Mouse (Mus musculus): ENCODE results near the gene Gm960. TPM values are rescaled to one million over a fixed set of nuclear protein-coding genes. Genes with fewer than 3 reads are reported as not detected.

Gm960 gene
- polyA plus RNA-seq, 1 experiment from 2014 or later = 3.8 TPM

GRCm38 (mm10) chr19:4619461-4619860, 79.0 kb downstream of the Gm960 start:
- WGBS = 87% methylated on average over 10 of the region's 10 CpGs
- Histone ChIP-seq H3K9ac (replicated peaks) (no peak overlapping the region), H3K27ac (no peak overlapping the region), H3K9me3 (no peaks in the 10 kb centered on the region), H3K4me2 (replicated peaks) (no peak overlapping the region), H3K4me1 (replicated peaks) (peaks cover 16% of the 10 kb centered on the region), H3K36me3 (peaks cover 39% of the 10 kb centered on the region), H3K27me3 (0 out of 2 replicates have a peak, but pooled peaks cover 4% of the 10 kb centered on the region), H3K4me3 (replicated peaks) (no peak overlapping the region)
- ATAC-seq = no peak

GRCm38 (mm10) chr19:4618183-4618582, 80.3 kb downstream of the Gm960 start:
- H3K36me3 ChIP-seq = peaks cover 39% of the 10 kb centered on the region
- H3K27me3 ChIP-seq = 0 out of 2 replicates have a peak, but pooled peaks cover 4% of the 10 kb centered on the region
- H3K4me2 ChIP-seq (replicated peaks) = no peak overlapping the region
- H3K27ac ChIP-seq = no peak overlapping the region
- WGBS = 33% methylated on average over 18 of the region's 18 CpGs
- H3K4me3 ChIP-seq (replicated peaks) = no peak overlapping the region
- no peak for ATAC-seq
- H3K9ac ChIP-seq (replicated peaks) = no peak overlapping the region
- H3K9me3 ChIP-seq = no peaks in the 10 kb centered on the region
- H3K4me1 ChIP-seq (replicated peaks) = peaks cover 22% of the 10 kb centered on the region

- Histone ChIP-seq H3K27ac (no peak overlapping the region), H3K9ac (replicated peaks) (peak overlapping the region; percentile 100; the same call in 1 of the 2 replicates), H3K27me3 (0 out of 2 replicates have a peak, but pooled peaks cover 4% of the 10 kb centered on the region), H3K4me3 (replicated peaks) (peak overlapping the region; percentile 94), H3K4me1 (replicated peaks) (peaks cover 39% of the 10 kb centered on the region), H3K9me3 (no peaks in the 10 kb centered on the region), H3K36me3 (peaks cover 39% of the 10 kb centered on the region), H3K4me2 (replicated peaks) (peak overlapping the region; percentile 77)
- ATAC-seq = no peak
- WGBS = 57% methylated on average over 4 of the region's 4 CpGs
Measured at GRCm38 (mm10) chr19:4616546-4616945, 81.9 kb downstream of the Gm960 start.

GRCm38 (mm10) chr19:4615151-4616093, 83.0 kb downstream of the Gm960 start, which contains the start of gene Lrfn4:
Gene Lrfn4, minus strand, starts transcription at chr19:4615667.
- Histone ChIP-seq H3K9ac (replicated peaks) (peak within 1 kb of the TSS; percentile 100), H3K36me3 (peaks cover 39% of the 10 kb centered on the region), H3K9me3 (no peaks in the 10 kb centered on the region), H3K4me3 (replicated peaks) (peak within 1 kb of the TSS; percentile 94), H3K27me3 (0 out of 2 replicates have a peak, but pooled peaks cover 4% of the 10 kb centered on the region), H3K4me2 (replicated peaks) (peak within 1 kb of the TSS; percentile 77), H3K4me1 (replicated peaks) (peaks cover 41% of the 10 kb centered on the region), H3K27ac (peak within 1 kb of the TSS; percentile 95)
- WGBS = under 1% methylated on average over 48 of the region's 87 CpGs
- ATAC-seq = peak; percentile 95

- H3K4me1 ChIP-seq (replicated peaks) = peaks cover 41% of the 10 kb centered on the region
- H3K9me3 ChIP-seq = no peaks in the 10 kb centered on the region
- ATAC-seq = peak; percentile 7; the same call in 1 of the 2 replicates
- peaks cover 41% of the 10 kb centered on the region for H3K36me3 ChIP-seq
- peak overlapping the region; percentile 77 for H3K4me2 ChIP-seq (replicated peaks)
- H3K9ac ChIP-seq (replicated peaks) = peak overlapping the region; percentile 100
- H3K27ac ChIP-seq = peak overlapping the region; percentile 95
- H3K27me3 ChIP-seq = 0 out of 2 replicates have a peak, but pooled peaks cover 4% of the 10 kb centered on the region
- H3K4me3 ChIP-seq (replicated peaks) = peak overlapping the region; percentile 94
- 19% methylated on average over 42 of the region's 49 CpGs for WGBS
Measured at GRCm38 (mm10) chr19:4614305-4615150, 83.9 kb downstream of the Gm960 start.

- H3K36me3 ChIP-seq = peaks cover 41% of the 10 kb centered on the region
- H3K4me1 ChIP-seq (replicated peaks) = peaks cover 41% of the 10 kb centered on the region
- H3K27ac ChIP-seq = no peak overlapping the region
- H3K4me2 ChIP-seq (replicated peaks) = peak overlapping the region; percentile 77
- H3K4me3 ChIP-seq (replicated peaks) = peak overlapping the region; percentile 94
- no peaks in the 10 kb centered on the region for H3K9me3 ChIP-seq
- no peak for ATAC-seq
- peak overlapping the region; percentile 100; the same call in 1 of the 2 replicates for H3K9ac ChIP-seq (replicated peaks)
- H3K27me3 ChIP-seq = 0 out of 2 replicates have a peak, but pooled peaks cover 4% of the 10 kb centered on the region
- 90% methylated on average over 33 of the region's 33 CpGs for WGBS
Measured at GRCm38 (mm10) chr19:4613464-4614304, 84.8 kb downstream of the Gm960 start.

GRCm38 (mm10) chr19:4612181-4612961, 86.1 kb downstream of the Gm960 start:
- H3K4me2 ChIP-seq (replicated peaks) = peak overlapping the region; percentile 77; the same call in 1 of the 2 replicates
- no peaks in the 10 kb centered on the region for H3K9me3 ChIP-seq
- peak overlapping the region; percentile 48; the same call in 1 of the 2 replicates for H3K9ac ChIP-seq (replicated peaks)
- H3K4me3 ChIP-seq (replicated peaks) = no peak overlapping the region
- WGBS = 92% methylated on average over 19 of the region's 19 CpGs
- peaks cover 41% of the 10 kb centered on the region for H3K36me3 ChIP-seq
- no peak overlapping the region for H3K27ac ChIP-seq
- no peak for ATAC-seq
- 0 out of 2 replicates have a peak, but pooled peaks cover 4% of the 10 kb centered on the region for H3K27me3 ChIP-seq
- H3K4me1 ChIP-seq (replicated peaks) = peaks cover 41% of the 10 kb centered on the region

- Histone ChIP-seq H3K36me3 (peaks cover 41% of the 10 kb centered on the region), H3K9me3 (no peaks in the 10 kb centered on the region), H3K4me1 (replicated peaks) (peaks cover 34% of the 10 kb centered on the region), H3K27me3 (no peaks in the 10 kb centered on the region), H3K4me2 (replicated peaks) (no peak overlapping the region), H3K27ac (no peak overlapping the region), H3K9ac (replicated peaks) (no peak overlapping the region), H3K4me3 (replicated peaks) (no peak overlapping the region)
- 71% methylated on average over 4 of the region's 4 CpGs for WGBS
- no peak for ATAC-seq
Measured at GRCm38 (mm10) chr19:4610109-4610508, 88.4 kb downstream of the Gm960 start.

GRCm38 (mm10) chr19:4608511-4608910, 90.0 kb downstream of the Gm960 start:
- WGBS = 91% methylated on average over 4 of the region's 4 CpGs
- peaks cover 26% of the 10 kb centered on the region for H3K4me1 ChIP-seq (replicated peaks)
- no peaks in the 10 kb centered on the region for H3K27me3 ChIP-seq
- H3K36me3 ChIP-seq = peaks cover 36% of the 10 kb centered on the region
- no peak for ATAC-seq
- H3K4me2 ChIP-seq (replicated peaks) = no peak overlapping the region
- H3K27ac ChIP-seq = no peak overlapping the region
- no peak overlapping the region for H3K9ac ChIP-seq (replicated peaks)
- H3K4me3 ChIP-seq (replicated peaks) = no peak overlapping the region
- no peaks in the 10 kb centered on the region for H3K9me3 ChIP-seq

- Histone ChIP-seq H3K4me3 (replicated peaks) (no peak overlapping the region), H3K4me2 (replicated peaks) (no peak overlapping the region), H3K36me3 (peaks cover 25% of the 10 kb centered on the region), H3K4me1 (replicated peaks) (peaks cover 15% of the 10 kb centered on the region), H3K9me3 (no peaks in the 10 kb centered on the region), H3K27ac (no peak overlapping the region), H3K9ac (replicated peaks) (no peak overlapping the region), H3K27me3 (no peaks in the 10 kb centered on the region)
- WGBS = 90% methylated on average over 12 of the region's 12 CpGs
- no peak for ATAC-seq
Measured at GRCm38 (mm10) chr19:4607406-4607805, 91.1 kb downstream of the Gm960 start.
